Mouse (Mus musculus): ENCODE measurements around the gene Mroh8. TPM values are rescaled to one million over a fixed set of nuclear protein-coding genes. Genes with fewer than 3 reads are reported as not detected.
"Not testable (repeated sequence)": the region's sequence is repeated elsewhere in the genome, so short reads cannot be mapped to it uniquely, and the experiment has no call there.

Gene Mroh8
- total RNA-seq, 2 experiments from 2014 or later: 0.85 to 1.3 TPM

GRCm38 (mm10) chr2:157296105-157296689 lies 16.8 kb upstream of the Mroh8 start:
- intact Hi-C loops (cut with DNase I): no loop called here
- no peak for DNase-seq (ENCODE audit: low spot score in 2 of 2)

GRCm38 (mm10) chr2:157292093-157292492 lies 12.7 kb upstream of the Mroh8 start:
- intact Hi-C loops (cut with DNase I): loop anchor here (5.0 kb wide), 3 partner anchors 45 to 280 kb away; partner anchors contain the start of gene Blcap
- DNase-seq (ENCODE audit: low spot score in 2 of 2): peak; percentile 78 to 83

- intact Hi-C loops (cut with DNase I): no loop called here
- no peak for DNase-seq (ENCODE audit: low spot score in 2 of 2)
These were observed 9.6 kb upstream of the Mroh8 start for GRCm38 (mm10) chr2:157288996-157289395.

- peak; percentile 68 to 72 for DNase-seq (ENCODE audit: low spot score in 2 of 2)
- intact Hi-C loops (cut with DNase I): no loop called here
These were observed 8.2 kb upstream of the Mroh8 start for GRCm38 (mm10) chr2:157287542-157287941.

- intact Hi-C loops (cut with DNase I): no loop called here
These were observed 4.0 kb upstream of the Mroh8 start for GRCm38 (mm10) chr2:157283321-157283720.

GRCm38 (mm10) chr2:157278717-157279415 lies 483 bp downstream of the Mroh8 start, which contains the start of gene Rpn2:
Gene Rpn2, plus strand, starts transcription at chr2:157279017.
- intact Hi-C loops (cut with DNase I): loop anchor here (2.0 kb wide), 1 partner anchor 74 kb away; the partner anchor contains the start of gene Rbl1
- DNase-seq (ENCODE audit: low spot score in 2 of 2): peak; percentile 96 to 97

More at GRCm38 (mm10) chr2:157283321-157283720, 4.0 kb upstream of the Mroh8 start:
- DNase-seq (ENCODE audit: low spot score in 2 of 2): no peak

- no peak for DNase-seq (ENCODE audit: low spot score in 2 of 2)
- intact Hi-C loops (cut with DNase I): no loop called here
These were observed 15.5 kb downstream of the Mroh8 start for GRCm38 (mm10) chr2:157263832-157264231.

GRCm38 (mm10) chr2:157263101-157263500 lies 16.2 kb downstream of the Mroh8 start:
- intact Hi-C loops (cut with DNase I): no loop called here
- no peak for DNase-seq (ENCODE audit: low spot score in 2 of 2)

- intact Hi-C loops (cut with DNase I): no loop called here
These were observed 16.8 kb downstream of the Mroh8 start for GRCm38 (mm10) chr2:157262506-157262905.

GRCm38 (mm10) chr2:157261930-157262329 lies 17.4 kb downstream of the Mroh8 start:
- intact Hi-C loops (cut with DNase I): no loop called here
- DNase-seq (ENCODE audit: low spot score in 2 of 2): no peak

More at GRCm38 (mm10) chr2:157262506-157262905, 16.8 kb downstream of the Mroh8 start:
- DNase-seq (ENCODE audit: low spot score in 2 of 2): no peak

GRCm38 (mm10) chr2:157259720-157260119 lies 19.6 kb downstream of the Mroh8 start:
- intact Hi-C loops (cut with DNase I): loop anchor here (5.0 kb wide), 1 partner anchor 57 kb away; the partner anchor contains the start of gene Rbl1
- DNase-seq (ENCODE audit: low spot score in 2 of 2): peak; percentile 66 to 75

- DNase-seq (ENCODE audit: low spot score in 2 of 2): no peak
- intact Hi-C loops (cut with DNase I): no loop called here
These were observed 31.2 kb downstream of the Mroh8 start for GRCm38 (mm10) chr2:157248111-157248510.

- intact Hi-C loops (cut with DNase I): no loop called here
- DNase-seq (ENCODE audit: low spot score in 2 of 2): peak in 1 of 2 experiments; percentile 18
These were observed 33.7 kb downstream of the Mroh8 start for GRCm38 (mm10) chr2:157245603-157246002.

- intact Hi-C loops (cut with DNase I): no loop called here
- no peak for DNase-seq (ENCODE audit: low spot score in 2 of 2)
These were observed 34.3 kb downstream of the Mroh8 start for GRCm38 (mm10) chr2:157245001-157245400.

- DNase-seq (ENCODE audit: low spot score in 2 of 2): no peak
- intact Hi-C loops (cut with DNase I): no loop called here
These were observed 43.4 kb downstream of the Mroh8 start for GRCm38 (mm10) chr2:157235946-157236345.

- intact Hi-C loops (cut with DNase I); DNase-seq (ENCODE audit: low spot score in 2 of 2): not testable (repeated sequence)
These were observed 57.4 kb downstream of the Mroh8 start for GRCm38 (mm10) chr2:157221916-157222315.

- intact Hi-C loops (cut with DNase I): no loop called here
- DNase-seq (ENCODE audit: low spot score in 2 of 2): no peak
These were observed 59.2 kb downstream of the Mroh8 start for GRCm38 (mm10) chr2:157220108-157220507.

GRCm38 (mm10) chr2:157211731-157212130 lies 67.6 kb downstream of the Mroh8 start:
- intact Hi-C loops (cut with DNase I): no loop called here
- DNase-seq (ENCODE audit: low spot score in 2 of 2): no peak

GRCm38 (mm10) chr2:157204366-157205218 lies 74.8 kb downstream of the Mroh8 start, which contains the start of gene Rbl1:
Gene Rbl1, minus strand, starts transcription at chr2:157204534.
- intact Hi-C loops (cut with DNase I): loop anchor here (2.0 to 5.0 kb wide), 2 partner anchors 53 to 74 kb away; partner anchors contain the start of genes Mroh8 and Rpn2
- DNase-seq (ENCODE audit: low spot score in 2 of 2): peak; percentile 84 to 88

Data from left cerebral cortex, postnatal 14 days (tissue).